Mouse (Mus musculus) cerebellum, adult 18-20 months (tissue): ENCODE results near the gene Gm572.

ENCODE experiments used
- DNase-seq, 2 experiments: peaks; one replicate each; pipeline ENCODE4 v3.0.0; 2021

Gm572 gene

GRCm38 (mm10) chr4:148643291-148644156 is at the start of gene Gm572:
Gene Gm572 (plus strand): TSS chr4:148643317.
- DNase-seq: no peak

GRCm38 (mm10) chr4:148593996-148594395 is 49.1 kb upstream of the Gm572 start:
- DNase-seq: peak; percentile 33 to 47

DNA sequence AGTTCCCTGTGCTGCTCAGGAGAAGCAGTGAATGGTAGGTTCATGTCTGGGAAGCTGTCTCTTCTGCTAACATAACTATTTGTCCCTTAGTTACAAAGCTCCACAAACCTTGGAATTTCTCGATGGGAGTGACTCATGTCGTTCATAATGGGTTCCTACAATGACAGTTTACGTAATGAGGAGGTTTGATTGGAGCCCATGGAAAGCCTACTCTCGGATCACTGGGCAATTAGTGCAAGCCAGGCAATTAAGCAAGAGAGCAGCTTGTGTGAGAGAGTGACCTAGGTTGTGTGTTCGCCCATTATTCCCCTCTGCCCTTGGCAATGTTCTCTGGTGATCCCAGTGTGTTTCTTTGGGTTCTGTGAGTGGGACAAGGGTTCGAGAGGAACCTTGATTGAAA is 47.2 kb upstream of the Gm572 start:
- no peak for DNase-seq

- no peak for DNase-seq
Measured at GRCm38 (mm10) chr4:148596731-148597130, 46.4 kb upstream of the Gm572 start.

DNA sequence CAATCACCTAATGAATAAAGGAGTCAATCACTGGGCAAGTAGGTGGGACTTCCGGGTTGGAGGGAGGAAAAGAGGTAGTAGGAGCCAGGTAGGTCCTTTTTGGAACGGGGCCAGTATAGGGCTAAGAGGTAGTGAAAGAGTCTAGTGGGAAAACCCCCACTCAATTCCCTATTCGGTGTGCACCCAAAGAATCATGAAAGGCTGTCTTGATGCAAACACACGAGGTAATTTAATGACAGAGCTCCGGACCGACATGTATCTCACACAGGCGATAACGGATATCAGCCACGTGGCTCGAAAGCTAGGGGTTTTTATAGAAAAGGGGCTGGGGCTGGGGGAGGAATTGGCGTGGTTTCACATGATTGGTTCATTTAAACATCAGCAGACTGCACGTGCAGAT is 44.3 kb upstream of the Gm572 start:
- DNase-seq: no peak

GRCm38 (mm10) chr4:148600316-148600715 is 42.8 kb upstream of the Gm572 start:
- no peak for DNase-seq

GRCm38 (mm10) chr4:148601871-148602270 is 41.2 kb upstream of the Gm572 start:
- DNase-seq: no peak

GRCm38 (mm10) chr4:148602357-148603120 is 40.6 kb upstream of the Gm572 start, which contains the start of gene Masp2:
Gene Masp2 (plus strand): TSS chr4:148602554.
- no peak for DNase-seq

GRCm38 (mm10) chr4:148603376-148604139 is 39.6 kb upstream of the Gm572 start:
- DNase-seq: no peak

DNA sequence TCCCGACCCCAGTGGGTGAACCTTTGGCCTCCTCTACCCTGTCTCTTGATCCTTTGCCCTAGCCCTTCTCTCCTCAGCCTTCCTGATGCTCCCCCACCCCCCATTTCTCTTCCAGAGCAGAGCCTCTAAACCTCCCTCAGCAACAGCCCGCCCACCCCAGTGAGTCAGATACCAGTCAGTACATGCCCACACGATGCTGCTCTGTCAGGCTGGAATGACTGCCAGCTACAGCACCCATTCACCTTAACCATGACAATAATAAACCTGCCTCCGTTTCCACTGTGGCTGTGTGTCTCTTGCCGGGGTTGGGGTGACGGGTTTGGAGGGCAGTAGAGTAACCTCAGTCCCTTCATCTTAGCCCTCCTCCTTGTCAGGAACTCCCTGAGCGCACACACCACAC is 39.0 kb upstream of the Gm572 start:
- DNase-seq: no peak

DNA sequence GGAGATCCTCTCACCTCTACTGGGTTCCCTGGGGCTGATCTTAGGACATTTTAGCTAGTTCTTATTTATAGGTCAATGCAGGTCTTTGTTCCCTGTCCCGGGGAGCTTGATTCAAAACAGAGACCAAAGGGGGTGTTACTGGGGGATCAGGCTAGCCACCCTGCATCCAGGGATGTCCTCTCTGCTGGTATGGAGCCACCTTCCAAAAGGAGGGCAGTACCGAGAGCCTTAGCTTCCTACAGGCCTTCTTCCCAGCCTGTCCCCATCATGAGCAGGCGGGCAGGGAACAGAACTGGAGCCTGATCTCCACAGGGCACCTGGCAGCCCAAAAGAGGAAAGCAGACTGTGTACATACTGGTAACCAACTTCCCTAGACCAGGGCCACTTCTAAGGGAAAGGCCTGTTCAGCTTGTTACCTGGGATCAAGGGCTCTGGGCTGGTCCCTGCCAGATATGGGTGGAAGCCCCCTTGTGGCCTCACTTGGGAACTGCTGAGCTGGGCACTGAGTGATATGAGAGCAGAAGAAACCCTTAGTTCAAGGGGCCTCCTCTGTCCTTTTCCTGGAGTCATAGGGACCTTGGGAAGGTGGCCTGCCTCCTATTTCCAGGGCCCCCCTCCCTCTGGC is 38.5 kb upstream of the Gm572 start:
- peak; percentile 56 to 65 for DNase-seq

GRCm38 (mm10) chr4:148607758-148608157 is 35.4 kb upstream of the Gm572 start:
- peak; percentile 73 to 80 for DNase-seq

DNA sequence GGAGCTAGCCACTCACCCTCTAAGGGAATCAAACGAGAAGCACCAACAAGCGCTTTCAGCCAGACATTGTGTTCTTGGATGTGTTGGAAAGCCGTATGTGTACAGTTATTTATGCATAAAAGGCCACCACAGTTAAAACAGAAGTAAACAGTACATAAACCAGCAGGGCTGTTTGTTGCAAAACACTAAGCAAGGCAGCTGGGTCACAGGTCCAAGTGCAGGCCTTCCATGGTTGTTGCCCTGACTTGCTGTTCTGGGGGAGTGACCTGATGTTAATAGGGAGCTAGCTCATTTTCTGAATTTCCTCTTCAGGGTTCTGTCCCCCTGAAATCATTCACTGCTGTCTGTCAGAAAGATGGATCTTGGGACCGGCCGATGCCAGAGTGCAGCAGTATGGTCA is 33.3 kb upstream of the Gm572 start:
- no peak for DNase-seq

- DNase-seq: no peak
Measured at GRCm38 (mm10) chr4:148610631-148611364, 32.3 kb upstream of the Gm572 start.

DNA sequence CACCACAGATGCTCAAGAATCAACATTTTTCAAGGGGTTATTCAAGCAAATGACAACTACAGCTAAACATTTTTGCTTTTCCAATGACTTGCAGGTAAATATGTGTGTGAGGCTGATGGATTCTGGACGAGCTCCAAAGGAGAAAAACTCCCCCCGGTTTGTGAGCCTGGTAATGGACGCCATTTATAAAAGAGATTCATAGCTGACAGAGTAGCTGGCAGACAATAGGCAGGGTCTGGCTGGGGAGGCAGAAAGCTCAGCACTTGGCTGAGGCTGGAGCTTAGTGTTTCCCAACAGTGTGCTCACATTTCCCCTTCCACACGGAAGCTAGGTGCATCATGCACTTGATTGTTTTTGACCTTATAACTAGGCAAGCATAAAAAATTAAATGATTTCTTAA is 30.6 kb upstream of the Gm572 start:
- DNase-seq: no peak

DNA sequence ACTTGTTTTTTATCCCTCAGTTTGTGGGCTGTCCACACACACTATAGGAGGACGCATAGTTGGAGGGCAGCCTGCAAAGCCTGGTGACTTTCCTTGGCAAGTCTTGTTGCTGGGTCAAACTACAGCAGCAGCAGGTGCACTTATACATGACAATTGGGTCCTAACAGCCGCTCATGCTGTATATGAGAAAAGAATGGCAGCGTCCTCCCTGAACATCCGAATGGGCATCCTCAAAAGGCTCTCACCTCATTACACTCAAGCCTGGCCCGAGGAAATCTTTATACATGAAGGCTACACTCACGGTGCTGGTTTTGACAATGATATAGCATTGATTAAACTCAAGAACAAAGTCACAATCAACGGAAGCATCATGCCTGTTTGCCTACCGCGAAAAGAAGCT is 29.4 kb upstream of the Gm572 start:
- no peak for DNase-seq

DNA sequence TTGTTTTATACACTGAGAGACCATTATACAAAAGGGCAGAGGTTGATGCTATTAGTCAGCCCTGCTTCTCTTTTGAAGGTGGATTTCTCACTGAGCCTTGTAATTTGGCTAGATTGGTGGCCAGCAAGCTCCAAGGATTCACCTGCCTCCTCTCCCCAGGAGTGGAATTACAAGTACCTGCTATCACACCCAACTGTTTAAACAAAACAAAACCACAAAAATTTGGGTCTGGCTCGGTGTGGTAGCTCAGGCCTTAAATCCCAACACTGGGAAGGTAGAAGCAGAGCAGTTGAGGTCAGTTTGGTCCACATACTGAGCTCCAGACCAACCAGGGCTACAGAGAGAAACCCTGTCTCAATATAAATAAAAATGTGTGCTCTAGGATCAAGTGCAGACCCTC is 23.3 kb upstream of the Gm572 start:
- DNase-seq: no peak

GRCm38 (mm10) chr4:148620718-148621117 is 22.4 kb upstream of the Gm572 start:
- DNase-seq: no peak

- no peak for DNase-seq
Measured at GRCm38 (mm10) chr4:148622485-148622884, 20.6 kb upstream of the Gm572 start.

GRCm38 (mm10) chr4:148623609-148624008 is 19.5 kb upstream of the Gm572 start:
- DNase-seq: no peak

- no peak for DNase-seq
Measured at GRCm38 (mm10) chr4:148625010-148625409, 18.1 kb upstream of the Gm572 start.
